Mouse (Mus musculus) limb, embryonic 10.5 days (tissue): Measurements from ENCODE around the gene Plce1. TPM values are rescaled to one million over a fixed set of nuclear protein-coding genes. Genes with fewer than 3 reads are reported as not detected.

Experiments used
- DNase-seq: peaks from one replicate; pipeline ENCODE4 v3.0.0-alpha.2; 2017; ENCODE audit warnings: low spot score
- H3K27ac ChIP-seq: fragments of 300-500 bp; sonication (generic); 2 replicates; pipeline ENCODE4 v1.5.1; 2016; ENCODE audit warnings: mild to moderate bottlenecking
- H3K27me3 ChIP-seq: fragments of 300-500 bp; sonication (generic); 2 replicates; pipeline ENCODE4 v1.6.1; 2016; ENCODE audit warnings: low read depth, mild to moderate bottlenecking; ENCODE audit not compliant: poor library complexity, severe bottlenecking
- H3K36me3 ChIP-seq: fragments of 300-500 bp; sonication (generic); 2 replicates; pipeline ENCODE4 v1.6.1; 2016; ENCODE audit warnings: mild to moderate bottlenecking, moderate library complexity
- H3K4me1 ChIP-seq: fragments of 300-500 bp; sonication (generic); 2 replicates; pipeline ENCODE4 v1.6.1; 2016
- H3K4me3 ChIP-seq: fragments of 300-500 bp; sonication (generic); 2 replicates; pipeline ENCODE4 v1.5.1; 2016; ENCODE audit warnings: mild to moderate bottlenecking, moderate library complexity
- H3K9me3 ChIP-seq: fragments of 300-500 bp; sonication (generic); replicated peaks from 2 replicates; pipeline ENCODE4 v1.6.1; 2016; ENCODE audit warnings: mild to moderate bottlenecking
- WGBS: fragments of 180-500 bp; shearing (Covaris S2); methylation state at CpG from one replicate; pipeline ENCODE4 v1.1.7; 2016; 5-methylcytosine and 5-hydroxymethylcytosine counted together
- polyA plus RNA-seq: library from polyadenylated mRNA; unstranded; fragments of >200 nt; fragmentation: Nextera tagmentation; extraction: Ambion mirVana; gene quantifications from 2 replicates; pipeline ENCODE4 v1.2.1, GENCODE M21; 2016

Plce1 gene
- polyA plus RNA-seq, 1 experiment from 2014 or later = 2.6 TPM

DNA sequence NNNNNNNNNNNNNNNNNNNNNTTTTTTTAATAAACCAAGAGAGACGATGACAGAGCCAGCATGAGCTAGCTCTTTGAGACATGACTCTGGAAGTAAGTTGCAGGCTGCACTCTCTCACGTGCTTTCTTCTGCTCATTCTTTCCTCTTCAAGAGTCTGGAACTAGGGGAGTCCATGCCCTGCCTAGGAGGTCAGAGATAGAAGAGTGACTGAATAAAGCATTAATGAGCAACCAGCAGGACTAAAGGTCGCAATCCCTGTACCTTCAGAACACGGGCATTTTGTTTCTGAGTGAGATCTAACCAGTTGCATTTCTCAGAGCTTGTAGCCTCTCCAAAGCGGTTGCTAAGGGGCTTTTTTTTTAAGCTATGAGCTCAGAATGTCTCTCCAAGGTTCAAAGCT is 206.4 kb downstream of the Plce1 start:
- Histone ChIP-seq H3K27me3 (no peaks in the 10 kb centered on the region), H3K27ac (no peak overlapping the region), H3K4me1 (peaks cover 6% of the 10 kb centered on the region; the same call in 1 of the 2 replicates), H3K4me3 (no peak overlapping the region), H3K9me3 (no peaks in the 10 kb centered on the region), H3K36me3 (no peaks in the 10 kb centered on the region)
- no peak for DNase-seq
- 73% methylated on average over 5 of the region's 5 CpGs for WGBS

DNA sequence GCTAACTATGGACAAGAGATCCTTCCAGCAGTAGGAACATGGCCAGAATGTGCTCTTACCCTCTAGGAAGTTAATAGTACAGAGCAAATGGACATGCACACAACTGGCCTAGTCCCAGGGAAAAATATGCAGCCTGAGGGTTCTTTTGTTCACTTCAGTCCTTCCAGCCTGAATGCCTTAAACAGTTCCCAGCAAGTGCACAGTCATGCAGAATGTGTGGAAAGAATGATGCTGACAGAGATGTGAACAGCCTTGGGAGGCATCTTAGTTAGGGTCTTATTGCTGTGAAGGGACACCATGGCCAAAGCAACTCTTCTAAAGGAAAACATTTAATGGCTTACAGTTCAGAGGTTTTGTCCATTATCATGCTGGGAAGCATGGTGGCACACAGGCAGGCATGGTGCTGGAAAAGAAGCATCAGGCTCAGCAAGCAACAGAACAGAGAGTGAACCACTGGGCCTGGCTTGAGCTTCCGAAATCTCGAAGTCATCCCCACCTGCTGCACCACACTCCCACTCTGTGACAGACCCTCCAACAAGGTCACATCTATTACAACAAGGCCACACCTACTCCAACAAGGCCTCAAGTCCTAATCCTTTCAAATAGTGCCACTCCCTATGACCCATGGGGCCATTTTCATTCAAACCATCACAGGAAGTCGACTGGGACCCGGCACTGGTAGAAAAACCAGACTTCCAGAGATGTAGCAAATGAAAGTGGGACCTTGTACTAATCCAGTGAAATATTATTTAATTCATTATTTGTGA is 208.0 kb downstream of the Plce1 start:
- Histone ChIP-seq H3K36me3 (no peaks in the 10 kb centered on the region), H3K9me3 (no peaks in the 10 kb centered on the region), H3K27ac (no peak overlapping the region), H3K4me1 (no peaks in the 10 kb centered on the region), H3K4me3 (no peak overlapping the region), H3K27me3 (no peaks in the 10 kb centered on the region)
- no peak for DNase-seq
- 89% methylated on average over 4 of the region's 4 CpGs for WGBS

GRCm38 (mm10) chr19:38690276-38690675 is 209.4 kb downstream of the Plce1 start:
- Histone ChIP-seq H3K36me3 (no peaks in the 10 kb centered on the region), H3K27ac (no peak overlapping the region), H3K4me1 (no peaks in the 10 kb centered on the region), H3K4me3 (no peak overlapping the region), H3K27me3 (no peaks in the 10 kb centered on the region), H3K9me3 (no peaks in the 10 kb centered on the region)
- DNase-seq = no peak
- WGBS = 75% methylated on average over 2 of the region's 2 CpGs

DNA sequence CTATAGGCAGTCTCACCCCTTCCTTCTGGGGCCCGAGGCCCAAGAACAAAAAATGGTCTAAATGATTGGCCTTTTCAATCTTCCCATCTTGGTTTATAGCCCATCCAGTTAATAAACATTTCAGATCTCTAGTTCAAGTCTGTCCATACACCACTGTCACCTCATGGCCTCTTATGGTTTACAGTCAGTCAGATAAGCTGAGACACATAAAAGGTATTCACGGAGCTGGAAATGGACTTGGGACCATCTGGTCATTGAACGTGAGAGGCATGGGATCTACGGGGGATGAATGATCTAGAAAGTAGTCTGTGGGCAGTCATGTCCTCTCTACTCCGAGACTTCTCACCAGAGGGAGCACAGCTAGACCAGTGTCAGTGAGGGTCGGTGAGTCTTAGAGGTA is 210.6 kb downstream of the Plce1 start:
- 93% methylated on average over 6 of the region's 6 CpGs for WGBS
- DNase-seq = no peak

DNA sequence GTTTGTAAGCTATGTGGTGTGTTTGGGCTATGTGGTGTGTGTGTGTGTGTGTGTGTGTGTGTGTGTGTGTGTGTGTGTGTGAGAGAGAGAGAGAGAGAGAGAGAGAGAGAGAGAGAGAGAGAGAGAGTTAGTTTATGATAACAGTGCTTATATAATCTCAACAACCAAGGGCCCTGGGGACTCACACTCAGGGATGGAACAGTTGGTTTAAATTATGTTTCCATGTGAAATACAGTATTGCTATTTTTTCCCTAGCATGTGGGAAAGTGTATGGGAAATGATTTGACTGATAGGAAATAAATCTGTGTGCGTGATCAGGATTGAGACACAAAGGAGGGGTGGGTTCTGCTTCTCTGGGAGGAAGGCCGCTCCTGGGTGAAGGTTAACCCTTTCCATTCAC is 212.4 kb downstream of the Plce1 start:
- DNase-seq = no peak

More for the DNA sequence above, 210.6 kb downstream of the Plce1 start:
- Histone ChIP-seq H3K36me3 (no peaks in the 10 kb centered on the region), H3K4me1 (no peaks in the 10 kb centered on the region), H3K9me3 (no peaks in the 10 kb centered on the region), H3K27me3 (no peaks in the 10 kb centered on the region), H3K27ac (no peak overlapping the region), H3K4me3 (no peak overlapping the region)

GRCm38 (mm10) chr19:38693769-38694168 is 212.9 kb downstream of the Plce1 start:
- no peak for DNase-seq
- no peaks in the 10 kb centered on the region for H3K4me1 ChIP-seq
- WGBS = 86% methylated on average over 4 of the region's 4 CpGs
- no peaks in the 10 kb centered on the region for H3K9me3 ChIP-seq
- H3K27me3 ChIP-seq = no peaks in the 10 kb centered on the region
- H3K4me3 ChIP-seq = no peak overlapping the region
- H3K27ac ChIP-seq = no peak overlapping the region
- no peaks in the 10 kb centered on the region for H3K36me3 ChIP-seq

More for the DNA sequence above, 212.4 kb downstream of the Plce1 start:
- H3K27me3 ChIP-seq = no peaks in the 10 kb centered on the region
- no peaks in the 10 kb centered on the region for H3K9me3 ChIP-seq
- H3K36me3 ChIP-seq = no peaks in the 10 kb centered on the region
- H3K4me3 ChIP-seq = no peak overlapping the region
- 57% methylated on average over 2 of the region's 2 CpGs for WGBS
- H3K27ac ChIP-seq = no peak overlapping the region
- no peaks in the 10 kb centered on the region for H3K4me1 ChIP-seq

- Histone ChIP-seq H3K27ac (no peak overlapping the region), H3K4me1 (no peaks in the 10 kb centered on the region), H3K27me3 (no peaks in the 10 kb centered on the region), H3K4me3 (no peak overlapping the region), H3K36me3 (no peaks in the 10 kb centered on the region), H3K9me3 (no peaks in the 10 kb centered on the region)
- WGBS = 90% methylated on average over 8 of the region's 8 CpGs
- DNase-seq = no peak
Observed at GRCm38 (mm10) chr19:38701776-38702175, 220.9 kb downstream of the Plce1 start.

DNA sequence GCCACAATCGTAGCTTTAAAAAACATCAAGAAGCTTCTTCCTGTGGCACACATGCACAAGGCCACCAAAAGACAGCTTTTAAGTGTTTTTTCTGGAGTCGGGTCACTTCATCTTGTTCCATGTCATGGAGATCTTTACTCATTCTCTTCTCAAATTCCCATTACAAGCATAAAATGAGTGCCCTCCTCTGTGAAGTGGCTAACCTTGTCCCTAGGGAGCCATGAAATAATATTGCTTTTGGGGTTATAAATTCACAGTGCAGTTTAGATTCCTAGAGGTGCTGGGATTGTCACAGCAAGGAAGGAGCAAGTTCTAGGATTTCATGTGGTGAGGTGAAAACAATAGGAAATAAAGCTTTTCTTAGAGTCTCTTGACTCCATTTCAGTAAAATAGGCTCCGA is 223.8 kb downstream of the Plce1 start:
- no peak for DNase-seq
- Histone ChIP-seq H3K4me3 (no peak overlapping the region), H3K27ac (no peak overlapping the region), H3K27me3 (no peaks in the 10 kb centered on the region), H3K9me3 (no peaks in the 10 kb centered on the region), H3K4me1 (no peaks in the 10 kb centered on the region; the same call in 1 of the 2 replicates), H3K36me3 (no peaks in the 10 kb centered on the region)
- WGBS = 83% methylated on average over 3 of the region's 3 CpGs

DNA sequence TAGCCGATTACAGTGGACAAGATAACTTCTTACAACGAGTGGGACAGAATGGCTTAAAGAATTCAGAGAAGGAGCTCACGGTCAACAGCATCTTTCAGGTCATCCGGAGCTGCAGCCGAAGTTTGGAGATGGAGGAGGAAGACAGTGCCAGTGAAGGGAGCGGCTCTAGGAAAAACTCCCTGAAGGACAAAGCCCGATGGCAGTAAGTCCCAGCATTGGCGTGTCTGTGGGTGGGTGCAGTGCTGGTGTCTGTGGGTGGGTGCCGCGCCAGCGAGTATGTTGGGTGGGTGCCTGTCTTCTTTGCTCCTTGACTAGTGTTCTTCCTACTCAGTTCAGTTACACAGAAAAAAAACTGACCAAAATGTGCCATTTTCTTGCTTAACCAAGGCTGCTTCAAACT is 224.3 kb downstream of the Plce1 start:
- H3K27me3 ChIP-seq = no peaks in the 10 kb centered on the region
- H3K4me3 ChIP-seq = no peak overlapping the region
- WGBS = 92% methylated on average over 11 of the region's 11 CpGs
- H3K9me3 ChIP-seq = no peaks in the 10 kb centered on the region
- H3K27ac ChIP-seq = no peak overlapping the region
- no peak for DNase-seq
- no peaks in the 10 kb centered on the region for H3K36me3 ChIP-seq
- no peaks in the 10 kb centered on the region; the same call in 1 of the 2 replicates for H3K4me1 ChIP-seq

- H3K4me3 ChIP-seq = no peak overlapping the region
- WGBS = 95% methylated on average over 6 of the region's 6 CpGs
- DNase-seq = no peak
- no peaks in the 10 kb centered on the region for H3K9me3 ChIP-seq
- no peaks in the 10 kb centered on the region for H3K36me3 ChIP-seq
- no peaks in the 10 kb centered on the region; the same call in 1 of the 2 replicates for H3K4me1 ChIP-seq
- H3K27me3 ChIP-seq = no peaks in the 10 kb centered on the region
- no peak overlapping the region for H3K27ac ChIP-seq
Observed at GRCm38 (mm10) chr19:38706449-38706848, 225.5 kb downstream of the Plce1 start.

GRCm38 (mm10) chr19:38709376-38709775 is 228.5 kb downstream of the Plce1 start:
- WGBS = 82% methylated on average over 2 of the region's 2 CpGs
- H3K4me1 ChIP-seq = no peaks in the 10 kb centered on the region; the same call in 1 of the 2 replicates
- no peak for DNase-seq

GRCm38 (mm10) chr19:38721808-38722207 is 240.9 kb downstream of the Plce1 start:
- Histone ChIP-seq H3K4me1 (no peaks in the 10 kb centered on the region), H3K36me3 (no peaks in the 10 kb centered on the region), H3K27ac (no peak overlapping the region), H3K27me3 (no peaks in the 10 kb centered on the region), H3K4me3 (no peak overlapping the region), H3K9me3 (no peaks in the 10 kb centered on the region)
- DNase-seq = no peak
- WGBS = 97% methylated on average over 4 of the region's 4 CpGs

More at GRCm38 (mm10) chr19:38709376-38709775, 228.5 kb downstream of the Plce1 start:
- no peaks in the 10 kb centered on the region for H3K9me3 ChIP-seq
- H3K36me3 ChIP-seq = no peaks in the 10 kb centered on the region
- H3K27ac ChIP-seq = no peak overlapping the region
- H3K27me3 ChIP-seq = no peaks in the 10 kb centered on the region
- H3K4me3 ChIP-seq = no peak overlapping the region

GRCm38 (mm10) chr19:38722982-38723381 is 242.1 kb downstream of the Plce1 start:
- 86% methylated on average over 6 of the region's 6 CpGs for WGBS
- Histone ChIP-seq H3K4me1 (no peaks in the 10 kb centered on the region), H3K9me3 (no peaks in the 10 kb centered on the region), H3K36me3 (no peaks in the 10 kb centered on the region), H3K4me3 (no peak overlapping the region), H3K27ac (no peak overlapping the region), H3K27me3 (no peaks in the 10 kb centered on the region)
- DNase-seq = no peak
